Mouse (Mus musculus) c-Kit-positive CD71-positive TER-119-negative erythroid progenitor cells, embryonic 14.5 days (primary cell): ENCODE measurements around the gene Zfp689.
"Not testable (repeated sequence)": the region's sequence is repeated elsewhere in the genome, so short reads cannot be mapped to it uniquely, and the experiment has no call there.

Source experiments
- DNase-seq: peaks from one replicate; pipeline ENCODE4 v3.0.0-alpha.2; 2013; ENCODE audit warnings: low read depth

Gene Zfp689

DNA sequence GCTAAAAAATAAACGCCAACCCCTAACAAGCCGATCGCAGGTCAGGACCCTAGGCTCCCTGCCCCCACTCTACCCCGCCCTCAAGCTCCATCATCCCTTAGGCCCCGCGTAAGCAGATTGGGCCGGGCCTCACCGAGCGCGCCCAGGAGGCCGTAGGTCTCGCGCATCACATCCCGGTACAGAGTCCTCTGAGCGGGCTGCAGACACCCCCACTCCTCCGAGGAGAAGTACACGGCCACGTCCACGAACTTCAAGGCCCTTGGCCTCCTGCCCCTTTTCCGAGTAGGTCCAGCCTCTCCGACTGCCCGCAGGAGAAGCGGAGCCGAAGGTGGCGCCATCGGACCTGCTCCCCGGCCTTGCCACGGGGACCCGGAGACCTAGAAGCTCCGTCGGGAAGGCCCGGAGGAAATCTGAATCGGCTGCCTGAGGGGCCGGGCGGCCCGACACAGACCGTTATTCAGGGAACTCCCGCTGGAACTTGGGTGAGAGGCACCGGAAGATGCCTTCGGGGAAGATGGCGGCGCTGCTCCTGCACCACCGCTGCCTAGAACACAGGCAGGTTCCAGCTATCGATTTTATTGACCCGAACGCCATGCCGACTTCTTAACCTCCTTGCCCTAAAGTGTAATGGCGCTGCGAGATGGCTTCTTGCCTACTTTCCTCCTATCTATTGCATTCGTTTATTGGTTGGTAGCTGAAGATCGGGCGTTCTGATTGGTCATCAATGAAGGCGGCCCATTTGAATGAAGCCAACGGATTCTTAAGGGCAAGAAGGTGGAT lies at the start of gene Zfp689:
Gene Zfp689, minus strand, starts transcription at position 638 of the 780 bp plus-strand sequence.
- DNase-seq, result peak; percentile 100

DNA sequence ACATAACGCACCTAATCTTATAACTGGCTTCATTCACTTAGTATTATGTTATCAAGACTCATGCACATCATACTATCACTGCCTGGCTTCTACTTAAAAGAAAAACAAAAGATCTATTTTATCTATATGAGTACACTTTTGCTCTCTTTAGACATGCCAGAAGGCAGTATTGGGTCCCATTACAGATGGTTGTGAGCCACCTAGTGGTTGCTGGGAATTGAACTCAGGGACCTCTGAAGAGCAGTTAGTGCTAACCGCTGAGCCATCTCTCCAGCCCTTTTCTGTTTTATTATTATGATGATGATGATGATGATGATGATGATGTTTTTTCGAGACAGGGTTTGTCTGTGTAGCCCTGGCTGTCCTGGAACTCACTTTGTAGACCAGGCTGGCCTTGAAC lies 49.4 kb upstream of the Zfp689 start:
- DNase-seq, result no peak

DNA sequence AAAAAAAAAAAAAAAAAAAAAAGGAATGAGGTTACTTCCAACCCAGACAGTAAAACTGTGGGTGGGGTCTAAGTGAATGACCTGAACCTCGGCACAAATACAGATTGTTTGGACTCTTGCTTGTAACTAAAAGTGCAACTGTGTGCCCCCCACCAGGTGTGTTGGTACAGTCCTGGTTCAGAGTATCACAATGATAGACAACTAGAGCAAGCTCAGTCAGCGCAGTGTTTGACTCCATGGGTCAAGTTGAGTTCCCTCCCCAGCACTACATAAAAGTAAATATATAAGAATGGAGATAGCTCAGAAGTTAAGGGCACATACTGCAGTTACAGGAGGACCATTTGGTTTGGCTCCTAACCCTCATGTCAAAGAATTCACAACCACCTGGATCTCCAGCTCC lies 48.4 kb upstream of the Zfp689 start:
- no peak for DNase-seq

DNA sequence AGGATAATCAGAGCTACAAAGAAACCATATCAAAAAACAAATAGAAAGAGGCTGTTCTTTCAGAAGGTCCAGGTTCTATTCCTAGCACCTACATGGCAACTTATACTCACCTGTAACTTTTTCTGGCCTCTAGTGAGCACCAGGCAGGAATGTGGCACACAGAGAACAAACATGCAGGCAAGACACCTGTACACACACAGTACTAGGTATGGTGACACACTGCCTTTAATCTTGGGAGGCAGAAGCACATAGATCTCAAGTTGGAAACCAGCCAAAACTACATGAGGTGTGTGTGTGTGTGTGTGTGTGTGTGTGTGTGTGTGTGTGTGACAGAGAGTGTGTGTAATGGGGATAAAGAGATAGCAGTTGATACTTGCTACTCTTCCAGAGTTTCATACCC lies 45.7 kb upstream of the Zfp689 start:
- DNase-seq, result no peak

DNA sequence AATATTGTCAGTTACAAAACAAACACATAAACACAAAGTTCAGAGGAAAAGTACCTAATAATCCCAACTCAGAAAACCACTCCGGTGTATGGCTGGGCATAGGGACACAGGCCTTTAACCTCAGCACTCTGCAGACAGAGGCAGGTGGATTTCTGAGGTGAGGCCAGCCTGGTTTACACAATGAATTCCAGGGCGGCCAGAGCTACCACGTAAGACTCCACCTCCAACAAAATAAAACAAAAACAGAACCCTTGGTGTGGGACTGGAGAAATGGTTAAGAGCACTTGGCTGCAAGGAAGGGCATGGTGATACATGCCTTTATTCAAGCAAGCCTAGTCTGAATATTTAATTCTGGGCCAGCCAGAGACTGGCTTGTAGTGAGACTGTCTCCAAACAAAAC lies 42.9 kb upstream of the Zfp689 start:
- no peak for DNase-seq

DNA sequence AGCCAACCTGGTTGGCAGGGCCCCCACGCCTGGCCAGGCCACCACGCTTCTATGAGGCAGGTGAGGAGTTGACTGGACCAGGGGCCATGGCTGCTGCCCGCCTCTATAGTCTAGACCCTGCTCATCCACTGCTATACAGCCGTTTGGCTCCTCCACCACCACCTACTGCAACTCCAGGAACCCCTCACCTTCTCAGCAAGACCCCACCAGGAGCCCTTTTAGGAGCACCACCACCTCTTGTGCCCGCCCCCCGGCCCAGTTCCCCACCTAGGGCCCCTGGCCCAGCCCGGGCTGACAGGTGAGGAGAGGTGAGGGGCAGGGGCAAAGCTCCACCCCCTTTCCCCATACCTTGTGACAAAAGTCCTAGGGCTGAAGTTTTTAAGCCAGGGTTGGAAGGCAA lies 41.0 kb upstream of the Zfp689 start:
- no peak for DNase-seq

DNA sequence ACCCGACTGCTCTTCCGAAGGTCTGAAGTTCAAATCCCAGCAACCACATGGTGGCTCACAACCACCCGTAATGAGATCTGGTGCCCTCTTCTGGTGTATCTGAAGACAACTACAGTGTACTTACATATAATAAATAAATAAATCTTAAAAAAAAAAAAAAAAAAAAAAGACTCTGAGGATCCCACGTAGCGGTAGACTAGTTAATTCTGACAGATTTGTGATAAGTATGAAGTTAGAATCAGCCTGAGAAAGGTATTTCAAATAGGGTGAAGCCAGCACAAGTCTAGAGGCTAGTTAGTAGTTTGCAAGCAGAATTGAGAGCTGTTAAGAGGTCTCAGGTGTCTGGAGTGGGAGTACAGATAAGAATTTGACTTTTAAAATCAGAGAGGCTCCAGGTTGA lies 39.4 kb upstream of the Zfp689 start:
- not testable (repeated sequence) for DNase-seq

DNA sequence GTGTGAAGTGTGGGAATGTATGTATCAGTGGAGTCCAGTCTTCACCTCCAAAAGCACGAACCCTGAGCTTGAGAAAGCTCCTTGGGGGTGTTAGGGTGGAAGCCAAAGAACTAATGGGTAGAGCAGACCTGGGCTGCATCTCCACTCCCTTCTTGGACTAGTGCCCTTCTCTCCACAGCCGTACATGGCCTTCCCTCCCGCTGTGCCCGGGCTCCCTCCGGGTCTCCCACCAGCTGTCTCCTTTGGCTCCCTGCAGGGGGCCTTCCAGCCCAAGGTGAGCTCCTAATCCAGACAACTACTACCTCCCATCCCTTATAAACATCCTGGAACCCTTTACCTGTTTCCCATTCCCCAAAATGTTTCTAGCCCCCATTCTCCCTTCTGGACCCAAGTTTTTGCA lies 36.5 kb upstream of the Zfp689 start:
- DNase-seq, result no peak

DNA sequence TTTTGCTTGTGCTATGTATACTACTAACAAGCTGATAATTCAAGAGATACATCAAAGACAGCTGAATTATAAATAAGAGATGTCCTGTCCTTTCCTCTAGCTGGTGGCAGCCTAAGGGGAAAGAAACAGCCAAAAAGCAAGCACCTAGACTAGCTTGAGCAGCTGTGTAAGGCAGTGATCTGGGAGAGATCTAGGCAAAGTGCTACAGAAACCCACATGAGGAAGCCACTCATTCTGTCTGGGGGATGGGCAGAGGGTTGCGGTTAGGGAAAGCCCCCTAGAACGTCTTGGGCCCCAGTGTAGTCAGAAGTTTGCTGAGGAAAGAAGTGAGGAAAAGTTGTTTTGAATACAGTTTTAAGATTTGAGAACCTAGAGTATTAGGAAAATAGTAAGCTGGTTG lies 31.4 kb upstream of the Zfp689 start:
- no peak for DNase-seq

DNA sequence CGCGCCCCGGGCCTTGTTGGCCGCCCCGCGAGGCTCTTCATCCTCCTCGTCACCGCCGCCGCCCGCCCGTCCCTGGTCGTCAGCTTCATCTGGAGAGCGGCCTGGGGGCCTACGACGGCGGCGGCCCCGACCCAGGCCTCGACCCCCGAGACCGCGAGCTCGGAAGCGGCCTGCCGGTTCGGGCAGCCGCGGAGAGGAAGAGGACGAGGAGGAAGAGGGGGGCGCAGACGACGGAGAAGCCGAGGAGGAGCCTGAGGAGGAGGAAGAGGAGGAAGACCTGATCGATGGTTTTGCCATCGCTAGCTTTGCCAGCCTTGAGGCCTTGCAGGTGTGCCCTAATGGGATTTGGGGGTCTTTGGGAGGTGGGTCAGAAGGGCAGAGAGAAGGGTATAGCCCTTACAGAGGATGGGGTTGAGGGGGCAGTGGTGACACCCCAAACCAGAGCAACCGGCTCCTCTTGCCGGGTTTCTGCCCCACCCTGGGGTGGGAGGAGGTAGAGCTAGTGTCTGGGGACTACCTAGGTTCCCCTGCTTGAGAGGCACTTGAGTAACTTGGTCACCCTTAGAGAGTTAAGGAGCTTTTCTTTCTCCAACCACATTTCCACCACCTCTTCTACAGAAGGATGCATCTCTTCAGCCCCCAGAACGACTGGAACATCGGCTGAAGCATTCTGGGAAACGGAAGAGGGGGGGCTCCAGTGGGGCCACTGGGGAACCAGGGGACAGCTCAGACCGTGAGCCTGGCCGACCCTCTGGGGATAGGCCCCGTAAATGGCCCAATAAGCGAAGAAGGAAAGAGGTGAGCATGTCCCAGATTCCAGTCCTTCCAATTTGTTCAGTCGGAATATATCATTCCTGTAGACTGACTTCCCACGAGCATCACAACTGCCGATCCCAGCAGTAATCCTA lies 30.6 kb upstream of the Zfp689 start:
- no peak for DNase-seq

DNA sequence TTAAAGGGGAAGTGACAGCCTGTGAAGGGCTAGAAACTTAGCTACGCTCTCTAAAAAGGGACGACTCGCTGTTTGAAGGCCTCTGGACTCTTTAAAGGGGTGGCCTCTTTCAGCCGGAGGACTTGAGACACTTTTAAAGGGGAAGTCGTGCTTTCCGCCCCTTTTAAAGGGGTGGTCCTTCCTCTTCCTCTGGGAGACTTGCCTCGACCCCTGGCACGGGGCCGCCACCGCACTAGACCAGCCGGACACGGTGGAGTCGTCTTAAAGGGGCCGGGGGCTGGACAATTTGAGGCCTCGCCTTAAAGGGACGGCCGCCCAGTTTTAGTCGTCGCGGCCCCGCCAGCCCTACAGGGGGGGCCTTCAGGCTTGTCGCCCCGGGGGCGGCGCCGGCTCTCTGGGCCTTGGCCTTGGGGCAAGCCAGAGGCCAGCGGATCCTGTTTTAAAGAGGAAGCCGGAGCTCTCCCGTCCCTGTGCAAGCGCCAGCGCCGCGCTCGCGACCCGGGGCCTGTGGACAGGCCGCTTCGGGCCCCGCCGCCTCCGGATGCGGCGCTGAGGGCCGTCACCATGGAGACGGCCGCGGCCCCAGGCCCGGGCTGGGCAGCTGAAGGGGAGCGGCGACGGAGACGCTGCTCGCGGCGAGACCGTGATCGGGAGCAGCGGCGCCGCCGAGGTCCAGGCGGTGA lies 29.8 kb upstream of the Zfp689 start, which contains the start of gene Fbrs:
Gene Fbrs, plus strand, starts transcription at position 565 of the 683 bp plus-strand sequence.
- peak; percentile 91 for DNase-seq

DNA sequence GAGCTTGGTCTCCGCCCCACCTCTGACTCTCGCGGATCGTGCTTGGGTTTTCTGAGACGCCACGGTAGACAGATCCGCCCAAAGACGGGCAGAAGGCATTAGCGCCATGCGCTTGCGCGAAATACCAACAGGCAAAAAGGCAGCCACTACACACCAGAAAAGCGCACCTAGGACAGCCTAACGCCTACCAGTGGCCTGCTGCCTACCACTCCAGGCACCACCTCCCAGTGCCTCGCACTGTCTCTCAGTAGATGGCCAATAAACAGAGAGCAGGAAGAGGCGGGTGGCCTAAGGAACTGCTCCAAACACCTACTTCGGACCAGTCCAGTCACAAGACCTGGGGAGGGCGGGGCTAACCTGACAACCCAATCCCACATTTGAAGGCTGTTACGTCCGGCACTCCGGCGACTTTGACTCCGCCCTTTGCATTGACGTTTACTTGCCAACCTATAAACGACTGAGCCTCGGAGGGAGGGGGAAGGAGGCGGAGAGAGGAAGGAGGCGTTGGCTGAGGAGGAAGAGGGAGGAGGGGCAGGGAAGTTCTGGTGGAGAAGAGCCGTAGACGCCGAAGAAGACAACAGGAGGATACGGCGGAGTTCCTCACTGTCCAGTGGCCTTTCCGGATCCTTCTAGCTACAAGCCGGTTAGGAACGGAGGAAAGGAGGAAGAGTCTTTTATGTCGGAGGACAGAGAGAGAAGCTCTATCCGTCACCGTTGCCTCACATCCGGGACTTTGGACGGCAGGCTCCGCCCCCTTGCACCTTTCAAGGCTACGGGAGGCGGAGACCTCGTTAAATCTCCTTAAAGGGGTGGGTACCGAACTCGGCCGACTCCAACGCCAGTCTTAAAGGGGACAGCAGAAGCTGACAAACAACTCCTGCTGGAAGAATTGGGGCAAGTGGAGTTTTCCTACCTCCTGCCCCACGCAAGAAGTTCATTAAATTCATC lies 29.0 kb upstream of the Zfp689 start:
- peak; percentile 100 for DNase-seq

DNA sequence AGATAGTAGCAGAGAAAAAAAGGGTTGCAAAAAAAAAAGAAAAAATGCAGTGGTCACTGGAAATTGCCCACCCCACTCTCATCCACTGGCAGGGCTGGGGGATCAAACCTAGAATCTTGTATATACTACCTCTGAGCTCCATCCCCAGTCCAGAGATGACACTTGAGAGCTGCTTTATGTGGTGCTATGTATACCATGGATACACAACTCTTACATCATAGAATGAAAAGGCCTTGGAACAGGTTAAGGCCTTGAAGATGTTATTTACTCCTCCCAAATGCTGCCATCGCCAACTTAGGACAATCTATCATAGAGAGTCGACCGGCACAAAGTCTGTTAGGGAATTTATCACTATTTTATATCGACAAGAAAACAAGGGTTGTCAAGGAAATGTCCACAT lies 27.9 kb upstream of the Zfp689 start:
- no peak for DNase-seq

DNA sequence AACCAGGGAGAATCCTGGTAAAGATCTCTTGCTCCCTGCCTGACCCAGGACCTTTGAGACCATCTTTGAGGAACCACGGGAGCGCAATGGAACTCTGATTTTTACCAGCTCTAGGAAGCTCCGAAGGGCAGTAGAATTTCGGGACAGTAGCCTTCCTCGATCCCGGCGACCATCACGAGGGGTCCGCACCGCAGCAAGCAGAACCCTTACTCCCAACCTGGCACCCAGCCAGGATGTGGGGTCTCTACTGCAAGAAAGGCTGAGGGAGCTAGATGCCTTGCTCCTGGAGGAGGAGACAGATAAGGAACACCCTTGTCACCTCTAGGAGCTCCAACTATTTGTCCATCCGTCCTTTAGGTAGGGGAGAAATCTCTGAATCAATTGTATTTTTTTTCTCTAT lies 27.4 kb upstream of the Zfp689 start:
- DNase-seq, result no peak

DNA sequence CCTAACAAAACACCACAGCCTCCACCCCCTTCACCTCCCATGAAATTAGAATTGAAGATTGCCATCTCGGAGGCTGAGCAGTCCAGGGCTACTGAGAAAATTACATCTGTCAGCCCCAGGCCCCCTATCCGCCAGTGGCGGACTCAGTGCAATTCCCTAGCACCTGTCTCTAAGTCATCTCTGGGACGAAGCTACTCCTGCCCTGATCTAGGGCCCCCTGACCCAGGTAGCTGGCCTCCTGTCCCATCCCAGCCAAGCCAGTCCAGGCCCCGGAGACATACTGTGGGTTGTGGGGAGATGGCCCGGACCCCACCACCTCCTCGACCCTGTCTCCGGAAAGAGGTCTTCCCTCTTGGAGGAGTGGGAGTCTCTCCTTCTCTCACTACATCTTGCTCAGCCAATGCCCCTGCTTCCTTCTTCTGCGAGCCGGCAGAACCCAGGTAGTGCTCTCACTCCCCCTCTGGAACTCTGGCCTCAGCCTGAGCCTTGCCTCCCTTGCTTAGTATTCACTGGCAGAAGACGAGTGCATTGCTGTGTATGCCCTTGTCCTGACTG lies 26.3 kb upstream of the Zfp689 start:
- no peak for DNase-seq

DNA sequence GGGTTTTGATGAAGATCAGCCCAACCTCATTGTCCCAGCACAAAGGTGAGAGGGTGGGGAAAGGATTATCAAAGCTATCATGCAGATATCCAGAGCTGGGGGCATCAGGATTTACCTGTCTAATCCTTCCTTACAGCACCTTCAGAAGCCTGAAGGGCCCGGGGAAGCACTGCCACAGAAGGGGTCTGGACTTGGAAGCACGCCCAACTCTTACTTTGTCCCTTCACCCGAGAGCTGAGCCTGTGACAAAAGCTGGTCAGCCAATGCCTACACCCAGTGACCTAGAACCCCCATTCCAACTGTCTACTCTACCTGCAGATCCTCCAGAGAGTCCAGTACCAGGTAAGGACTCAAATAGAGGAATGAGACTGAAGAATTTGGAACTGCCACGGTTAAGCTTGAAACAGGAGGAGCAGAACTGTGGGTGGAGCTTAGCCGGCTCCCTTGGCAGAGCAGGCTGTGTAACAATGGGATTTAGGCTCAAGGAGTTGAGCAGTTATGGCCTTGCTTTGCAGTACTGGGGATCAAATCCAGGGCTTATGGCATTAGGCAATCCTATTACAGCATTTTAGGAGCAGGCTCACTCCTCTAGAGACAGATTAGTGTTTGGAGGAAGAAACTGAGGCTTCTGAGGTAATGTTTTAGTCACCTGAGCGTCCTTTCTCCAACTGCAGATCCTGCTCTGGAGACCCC lies 25.6 kb upstream of the Zfp689 start:
- no peak for DNase-seq

DNA sequence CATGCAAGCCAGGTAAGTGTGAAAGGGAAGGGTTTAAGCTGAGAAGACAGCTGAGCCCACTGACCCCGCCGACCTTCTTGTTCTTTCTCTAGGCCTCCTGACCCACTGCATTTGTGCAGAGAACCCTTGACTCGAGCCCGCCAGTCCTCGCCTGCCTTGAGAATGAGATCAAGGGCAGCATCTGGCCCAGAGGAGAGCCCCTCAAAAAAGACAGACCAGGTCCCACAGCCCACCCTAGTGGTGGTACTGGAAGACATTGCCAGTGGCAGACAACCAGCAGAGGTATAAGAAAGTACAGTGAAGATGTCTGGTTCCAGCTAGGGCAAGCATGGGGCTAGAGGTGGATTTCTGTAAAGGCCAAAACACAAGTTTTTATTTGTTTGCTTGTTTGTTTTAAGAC lies 24.7 kb upstream of the Zfp689 start:
- no peak for DNase-seq

DNA sequence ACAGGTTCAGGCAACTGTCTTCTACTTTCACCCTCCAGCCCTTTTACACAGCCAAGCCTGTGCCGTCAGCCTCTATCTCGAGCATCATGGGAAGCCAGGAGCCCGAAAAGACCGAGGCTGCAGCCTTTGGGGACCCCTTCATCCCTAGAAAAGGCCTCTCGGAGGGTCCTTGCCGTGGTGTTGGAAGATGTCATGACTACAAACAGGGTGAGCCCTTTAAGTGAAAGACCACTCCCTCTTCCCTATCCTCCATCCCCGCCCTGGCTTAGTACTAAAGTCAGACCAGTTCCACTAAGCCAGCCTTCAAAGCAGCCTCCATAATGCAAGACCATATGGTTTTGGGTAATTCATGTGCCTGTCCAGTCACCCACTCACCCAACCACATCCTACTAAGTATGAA lies 23.1 kb upstream of the Zfp689 start:
- DNase-seq, result no peak

DNA sequence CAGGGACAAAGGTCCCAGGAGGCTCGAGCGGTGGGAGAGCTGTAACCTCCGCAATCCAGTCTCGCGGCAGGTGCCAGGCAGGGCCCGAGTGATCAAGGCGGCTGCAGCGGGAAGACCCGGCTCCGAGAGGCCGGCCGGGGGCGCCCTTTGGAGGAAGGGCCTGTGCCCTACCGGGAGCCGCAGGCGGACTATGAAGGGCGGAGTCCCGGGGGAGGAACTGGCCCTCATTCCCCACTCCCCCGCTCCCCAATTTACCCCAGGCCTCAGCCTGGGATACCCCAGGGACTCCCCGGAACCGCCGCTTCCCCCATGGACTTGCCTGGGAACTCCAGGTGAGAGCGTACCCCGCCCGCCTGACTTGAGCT lies 22.7 kb upstream of the Zfp689 start:
- no peak for DNase-seq
